Mouse (Mus musculus) frontal cortex, postnatal 10 days (tissue): Measurements from ENCODE around the gene Zfp518b.

Experiments
- DNase-seq, 2 experiments: peaks; one replicate each; pipeline ENCODE4 v3.0.0; 2022; ENCODE audit warnings: low spot score in 2 of 2, mixed read lengths in 1 of 2

The Zfp518b gene

DNA sequence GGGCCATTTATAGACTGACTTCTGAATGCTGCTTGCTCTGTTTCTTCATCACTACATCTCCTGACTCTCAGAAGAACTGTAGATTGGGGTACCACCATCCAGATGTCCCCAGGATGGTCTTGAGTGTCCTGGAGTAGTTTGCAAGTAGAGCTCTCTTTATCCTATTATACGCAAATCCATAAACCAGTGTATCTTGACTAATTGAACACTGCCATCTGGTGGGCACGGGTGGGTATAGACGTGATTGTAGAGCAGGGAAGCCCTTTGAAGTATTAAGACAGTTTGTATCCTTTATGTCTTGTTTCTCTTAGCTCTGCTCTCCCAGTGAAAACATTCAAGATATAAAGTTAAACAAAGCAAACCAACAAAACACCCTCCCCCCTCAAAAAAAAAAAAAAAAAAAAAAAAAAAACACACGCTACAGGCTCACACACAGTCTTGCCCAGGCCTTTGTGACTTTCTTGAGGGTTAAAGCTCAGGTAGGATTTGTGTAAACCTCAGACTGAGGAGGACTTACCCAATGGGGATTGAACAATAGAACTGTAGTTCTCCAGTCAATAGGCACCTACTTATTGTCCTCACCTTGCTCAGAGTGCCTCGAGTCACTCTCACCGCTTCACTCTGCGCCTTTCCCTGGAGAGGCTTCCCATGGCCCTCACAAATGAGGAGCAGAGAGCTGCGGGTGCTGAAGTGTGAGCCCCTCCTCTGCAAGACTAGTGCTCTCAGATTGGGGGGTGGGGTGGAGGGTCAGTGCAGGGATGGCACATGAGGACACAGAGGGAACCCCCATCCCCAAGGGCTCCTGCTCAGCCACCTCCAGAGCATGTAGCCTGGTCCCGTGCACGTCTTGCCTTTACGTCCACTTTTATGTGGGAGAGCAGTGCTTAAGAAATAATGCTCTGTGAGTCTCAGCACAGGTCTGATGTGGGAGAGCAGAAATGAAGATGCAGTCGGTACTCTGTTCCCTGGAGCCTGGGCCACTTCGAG, 51.9 kb downstream of the Zfp518b start:
- DNase-seq = peak; percentile 52 to 71

DNA sequence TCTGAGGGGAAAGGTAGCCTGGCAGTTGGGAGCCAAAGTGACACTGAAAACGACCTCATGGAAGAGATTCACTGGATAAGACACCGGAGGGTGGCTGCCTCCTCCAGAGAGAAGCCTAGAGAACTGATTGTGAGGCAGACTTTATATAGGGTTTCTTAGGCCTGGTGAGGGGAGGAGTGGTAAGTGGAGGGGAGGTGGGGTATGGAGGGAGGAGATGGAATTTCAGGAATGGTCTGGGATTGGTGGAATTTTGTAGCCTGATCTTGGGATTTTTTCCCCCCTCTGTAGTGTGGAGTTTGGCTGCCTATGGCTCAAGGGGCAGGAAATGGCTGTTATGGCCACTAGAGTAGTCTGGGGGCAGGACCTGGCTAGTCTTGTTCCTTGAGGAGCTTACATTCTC, 56.6 kb downstream of the Zfp518b start:
- no peak for DNase-seq

DNA sequence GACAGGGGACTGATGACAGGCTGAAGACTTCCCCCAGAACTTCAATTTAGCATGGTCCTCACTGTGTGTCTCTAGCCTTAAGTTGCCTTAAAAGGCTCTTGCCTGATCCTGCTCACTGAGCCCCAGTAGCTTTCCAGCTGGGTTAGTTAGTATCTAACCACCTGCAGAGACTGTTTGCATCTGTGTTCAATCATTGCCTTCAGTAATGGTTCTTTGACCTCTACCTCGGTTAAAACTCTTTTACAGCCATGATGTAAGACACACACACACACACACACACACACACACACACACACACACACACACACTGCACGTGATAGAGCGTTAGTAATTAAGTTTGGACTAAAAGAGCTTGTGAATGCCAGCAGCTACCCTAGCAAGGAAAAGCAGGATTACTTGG, 57.7 kb downstream of the Zfp518b start:
- no peak for DNase-seq

DNA sequence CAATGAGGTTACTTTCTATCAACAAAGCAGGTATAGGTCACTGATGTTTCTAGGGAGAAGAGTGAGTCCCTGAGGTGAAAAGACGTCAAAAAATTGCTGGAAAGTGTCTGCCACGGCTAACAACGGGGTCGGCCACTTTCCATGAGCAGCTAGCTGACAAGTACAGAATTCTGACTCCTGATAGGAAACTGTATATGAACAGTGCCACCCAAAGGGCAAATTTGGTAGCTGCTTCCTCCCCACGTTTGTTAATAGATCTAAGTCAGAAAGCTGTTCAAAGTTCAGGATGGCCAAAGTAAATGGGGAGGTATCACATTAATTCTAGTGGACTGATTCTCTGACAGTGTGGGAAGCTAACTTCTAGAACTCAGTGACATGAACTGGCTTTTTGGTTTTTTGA, 63.8 kb downstream of the Zfp518b start:
- DNase-seq = peak in 1 of 2 experiments; percentile 46

DNA sequence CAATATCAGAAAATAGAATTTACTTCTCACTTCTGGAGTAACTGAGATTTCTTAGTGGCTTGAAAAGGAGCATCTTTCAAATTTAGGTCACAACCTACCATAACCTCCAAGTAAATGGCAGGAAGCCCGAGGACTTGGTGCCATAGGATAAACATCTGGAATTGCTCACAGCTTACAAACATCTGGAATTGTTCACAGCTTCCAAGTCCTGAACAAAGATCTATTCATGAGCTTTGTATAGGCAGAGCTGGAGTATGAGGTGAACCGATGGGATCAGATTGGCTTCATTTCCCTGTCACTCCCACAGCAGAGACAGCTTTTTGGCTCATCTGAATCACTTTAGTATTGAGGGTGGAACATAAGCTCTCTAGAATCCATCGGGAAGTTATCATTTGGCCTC, 65.7 kb downstream of the Zfp518b start:
- no peak for DNase-seq
